Mouse (Mus musculus) MEL (cell line): ENCODE measurements at regions not wholly inside any gene's neighbourhood (a gene's known extent, or its start where the extent isn't known, plus 50 kb on each side); places are given as distances from the start of the nearest gene placed in this dataset.

Source experiments
- EP300 ChIP-seq, 2 experiments: IDR thresholded peaks; 2 replicates each; pipeline ENCODE4 v1.6.1; 2011; ENCODE audit warnings: improper control_type of control experiment in 2 of 2, low read length in 2 of 2, low read depth in 1 of 2, mild to moderate bottlenecking in 1 of 2
- ZNF384 ChIP-seq: IDR thresholded peaks from 2 replicates; pipeline ENCODE4 v1.6.1; 2012; ENCODE audit warnings: low read depth, mild to moderate bottlenecking, inconsistent platforms, low read length, improper control_type of control experiment

GRCm38 (mm10) chr16:24166496-24166895 is 177.8 kb upstream of the Bcl6 start:
- TF ChIP-seq EP300 (IDR thresholded peaks at IDR 0.05; ENCODE audit: low read depth in 1 of 2, low read length in 2 of 2) (no peak), ZNF384 (no peak)
